Mouse (Mus musculus) G1E (cell line): ENCODE measurements around the gene Gpr39. TPM values are rescaled to one million over a fixed set of nuclear protein-coding genes. Genes with fewer than 3 reads are reported as not detected.

ENCODE experiments used
- ATAC-seq: 2 replicates; pipeline ENCODE4 v1.8.0; 2016; ENCODE audit warnings: mild to moderate bottlenecking; ENCODE audit not compliant: insufficient number of reproducible peaks, poor library complexity, low FRiP score, severe bottlenecking; ENCODE audit errors: extremely low read depth
- DNase-seq: peaks from one replicate; pipeline ENCODE4 v3.0.0; 2012; ENCODE audit warnings: low spot score
- H3K27me3 ChIP-seq: 2 replicates; pipeline ENCODE4 v1.6.1; 2012; ENCODE audit warnings: mild to moderate bottlenecking, low read length, inconsistent platforms; ENCODE audit not compliant: insufficient read depth
- H3K36me3 ChIP-seq: replicated peaks from 2 replicates; pipeline ENCODE3; 2012; ENCODE audit warnings: mild to moderate bottlenecking, inconsistent platforms
- H3K4me1 ChIP-seq: 2 replicates; pipeline ENCODE4 v1.6.1; 2012; ENCODE audit warnings: low read depth, low read length, inconsistent platforms, mixed read lengths; ENCODE audit not compliant: insufficient read depth
- H3K4me3 ChIP-seq: 2 replicates; pipeline ENCODE4 v1.5.1; 2012; ENCODE audit warnings: low read depth, mild to moderate bottlenecking, inconsistent platforms, low read length, moderate library complexity, mixed read lengths
- H3K9me3 ChIP-seq: replicated peaks from 2 replicates; pipeline ENCODE4 v1.6.1; 2012; ENCODE audit warnings: inconsistent platforms
- CTCF ChIP-seq: IDR thresholded peaks from 2 replicates; pipeline ENCODE4 v1.5.1; 2012; ENCODE audit warnings: low read depth, low read length, inconsistent platforms, mixed read lengths
- GATA1 ChIP-seq: IDR thresholded peaks from 2 replicates; pipeline ENCODE4 v1.6.1; 2012; ENCODE audit warnings: borderline replicate concordance, low read length, inconsistent platforms, mixed read lengths
- GATA2 ChIP-seq: IDR thresholded peaks from 2 replicates; pipeline ENCODE4 v1.6.1; 2012; ENCODE audit warnings: low read depth, low read length, inconsistent platforms, borderline replicate concordance
- POLR2AphosphoS5 ChIP-seq: IDR thresholded peaks from 2 replicates; pipeline ENCODE4 v1.6.1; 2012; ENCODE audit warnings: low read depth, low read length, inconsistent platforms; ENCODE audit not compliant: insufficient replicate concordance
- TAL1 ChIP-seq: conservative IDR thresholded peaks from 2 replicates; pipeline ENCODE4 v1.6.1; 2012; ENCODE audit warnings: low read depth, low read length, inconsistent platforms, mixed read lengths
- polyA plus RNA-seq: library from polyadenylated mRNA; stranded (reverse); fragments of >175 nt; gene quantifications from 2 replicates; pipeline ENCODE4 v1.2.3, GENCODE M21; 2012
- total RNA-seq, 2 experiments: library from RNA; stranded (forward) in 1 of 2; stranded (reverse) in 1 of 2; fragments of 200-1000 nt in 1 of 2; fragments of >200 nt in 1 of 2; fragmentation: Nextera tagmentation in 1 of 2; gene quantifications; 2 replicates each; pipeline ENCODE4 v1.2.3; 2014 to 2017

Gpr39 gene
- total and polyA plus RNA-seq, 3 experiments: 0.22 TPM; not detected in 2

DNA sequence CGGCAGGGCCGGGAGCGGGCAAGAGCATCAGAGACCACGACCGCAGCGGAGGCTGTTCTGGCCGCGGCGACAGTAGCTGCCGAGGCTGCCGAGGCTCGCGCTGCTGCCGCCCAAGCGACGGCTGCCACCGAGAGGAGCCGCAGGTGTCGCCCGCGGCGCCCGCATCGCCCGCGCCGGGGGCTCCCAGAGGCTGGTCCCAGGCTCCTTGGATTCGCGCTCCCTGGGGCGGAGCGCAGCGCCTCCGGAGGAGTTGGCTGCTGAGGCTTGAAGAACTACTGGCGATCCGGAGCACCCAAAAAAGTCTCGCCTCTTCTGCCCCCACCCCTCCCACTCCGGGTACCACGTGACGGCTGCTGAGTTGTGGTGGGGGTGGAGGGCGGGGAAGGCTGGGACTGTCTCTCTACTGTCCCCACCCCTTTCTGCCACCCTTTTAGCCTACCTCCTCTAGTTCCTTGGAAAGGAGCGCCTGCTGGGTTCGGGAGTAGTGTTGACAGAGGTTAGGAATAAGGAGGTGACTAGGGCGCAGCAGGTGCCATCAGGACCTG is 235.2 kb downstream of the Gpr39 start:
- Histone ChIP-seq H3K36me3 (no peaks in the 10 kb centered on the region), H3K4me3 (peak overlapping the region; percentile 72), H3K9me3 (peaks cover 43% of the 10 kb centered on the region), H3K4me1 (peaks cover 17% of the 10 kb centered on the region), H3K27me3 (peaks cover 7% of the 10 kb centered on the region; the same call in 1 of the 2 replicates)
- no peak for ATAC-seq
- DNase-seq: peak; percentile 45
- TF ChIP-seq POLR2AphosphoS5 (no peak), GATA1 (no peak), GATA2 (no peak), TAL1 (no peak), CTCF (no peak)

- H3K4me1 ChIP-seq: peaks cover 18% of the 10 kb centered on the region
- H3K4me3 ChIP-seq: peak within 1 kb of the TSS; percentile 72
- ATAC-seq (no peak), DNase-seq (no peak)
- H3K36me3 ChIP-seq: no peaks in the 10 kb centered on the region
- TF ChIP-seq GATA1 (no peak), CTCF (no peak), TAL1 (no peak), GATA2 (no peak)
- peaks cover 7% of the 10 kb centered on the region; the same call in 1 of the 2 replicates for H3K27me3 ChIP-seq
- peaks cover 41% of the 10 kb centered on the region for H3K9me3 ChIP-seq
Measured at GRCm38 (mm10) chr1:125912601-125913600, 236.1 kb downstream of the Gpr39 start, which contains the start of gene Lypd1. Gene Lypd1 (minus strand): TSS chr1:125913101.

DNA sequence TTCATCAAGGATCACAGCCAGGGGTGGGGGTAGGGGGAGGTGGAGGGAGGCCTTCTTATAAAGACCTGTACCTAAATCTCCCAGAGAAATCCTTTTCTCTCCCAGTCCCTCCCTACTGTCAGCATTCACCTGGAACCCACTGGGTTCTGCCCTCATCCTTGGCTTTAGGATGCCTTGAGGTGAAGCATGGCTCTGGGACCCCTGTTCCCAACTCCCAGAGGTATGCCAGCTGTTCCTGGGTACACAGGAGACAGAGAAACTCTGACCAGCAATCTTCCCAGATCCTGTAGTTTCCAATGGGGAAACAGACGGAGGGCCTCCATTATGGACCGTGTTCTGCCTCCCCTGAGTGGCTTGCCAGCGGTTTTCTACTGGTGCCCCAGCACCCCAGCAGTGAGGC is 243.9 kb downstream of the Gpr39 start:
- no peaks in the 10 kb centered on the region for H3K27me3 ChIP-seq
- DNase-seq (no peak), ATAC-seq (no peak)
- no peaks in the 10 kb centered on the region for H3K36me3 ChIP-seq
- TF ChIP-seq CTCF (no peak), GATA1 (no peak), TAL1 (no peak), GATA2 (no peak), POLR2AphosphoS5 (no peak)
- peaks cover 22% of the 10 kb centered on the region for H3K9me3 ChIP-seq
- H3K4me3 ChIP-seq: no peak overlapping the region
- H3K4me1 ChIP-seq: peaks cover 7% of the 10 kb centered on the region

- H3K4me1 ChIP-seq: peaks cover 14% of the 10 kb centered on the region
- DNase-seq (no peak), ATAC-seq (no peak)
- H3K36me3 ChIP-seq: no peaks in the 10 kb centered on the region
- H3K4me3 ChIP-seq: no peak overlapping the region
- peaks cover 17% of the 10 kb centered on the region for H3K9me3 ChIP-seq
- H3K27me3 ChIP-seq: no peaks in the 10 kb centered on the region
- no peak for TF ChIP-seq GATA1
- no peak for TF ChIP-seq GATA2
- TF ChIP-seq CTCF: no peak
- no peak for TF ChIP-seq POLR2AphosphoS5
- TF ChIP-seq TAL1: no peak
Measured at GRCm38 (mm10) chr1:125923062-125923461, 246.3 kb downstream of the Gpr39 start.

Other genes starting within 250 kb of the Gpr39 start
- 569 and 654 TPM in 2 replicates for gene Actr3, start 241.3 kb upstream of the Gpr39 start, total RNA-seq (2014; fragmentation: Nextera tagmentation)
- gene Actr3, start 241.3 kb upstream of the Gpr39 start, total RNA-seq (2017): 682 and 756 TPM in 2 replicates
- gene Actr3, start 241.3 kb upstream of the Gpr39 start, polyA plus RNA-seq: 444 and 504 TPM in 2 replicates
- 24.6 and 26.9 TPM in 2 replicates for gene Slc35f5, start 116.4 kb upstream of the Gpr39 start, total RNA-seq (2014; fragmentation: Nextera tagmentation)
- 11.2 and 15.1 TPM in 2 replicates for gene Slc35f5, start 116.4 kb upstream of the Gpr39 start, total RNA-seq (2017)
- 1.6 and 1.7 TPM in 2 replicates for gene Slc35f5, start 116.4 kb upstream of the Gpr39 start, polyA plus RNA-seq
- 1.2 TPM in 1 of 2 replicates, not detected in the other for gene Lypd1, start 236.1 kb downstream of the Gpr39 start, total RNA-seq (2014; fragmentation: Nextera tagmentation)
- gene Lypd1, start 236.1 kb downstream of the Gpr39 start, total RNA-seq (2017): 1.2 and 1.7 TPM in 2 replicates
- 0.61 and 0.68 TPM in 2 replicates for gene Lypd1, start 236.1 kb downstream of the Gpr39 start, polyA plus RNA-seq